Mouse (Mus musculus): Measurements from ENCODE around the gene Il17re. TPM values are rescaled to one million over a fixed set of nuclear protein-coding genes. Genes with fewer than 3 reads are reported as not detected.

The Il17re gene
- total and polyA plus RNA-seq, 3 experiments: 0.55 to 1.9 (median 1.1) TPM

GRCm38 (mm10) chr6:113464040-113464439, 5.8 kb downstream of the Il17re start:
- WGBS: 49% methylated on average over 7 of the region's 7 CpGs
- Histone ChIP-seq H3K4me1 (ENCODE audit: control insufficient read depth, insufficient read depth, low read length) (no peaks in the 10 kb centered on the region), H3K27ac (no peak overlapping the region), H3K36me3 (ENCODE audit: control insufficient read depth, insufficient read depth, low read length) (no peaks in the 10 kb centered on the region), H3K79me2 (replicated peaks; ENCODE audit: control insufficient read depth, insufficient read depth, low read length) (no peaks in the 10 kb centered on the region), H3K27me3 (ENCODE audit: control insufficient read depth, insufficient read depth, low read length) (no peaks in the 10 kb centered on the region), H3K9ac (ENCODE audit: low read depth, low read length) (no peak overlapping the region), H3K4me3 (no peak overlapping the region)
- no peak for TF ChIP-seq CTCF (IDR thresholded peaks at IDR 0.05)
- no peak for TF ChIP-seq EP300 (IDR thresholded peaks at IDR 0.05; ENCODE audit: insufficient read depth, low read depth, low read length)
- no peak for TF ChIP-seq POLR2A (IDR thresholded peaks at IDR 0.05; ENCODE audit: insufficient read depth, low read depth, low read length)
- DNase-seq: no peak
- intact Hi-C loops (cut with DNase I): no loop called here

GRCm38 (mm10) chr6:113465602-113466001, 7.3 kb downstream of the Il17re start:
- no peak overlapping the region for H3K27ac ChIP-seq
- intact Hi-C loops (cut with DNase I): loop anchor here (5.0 kb wide), 1 partner anchor 133 kb away; no protein-coding TSS in a partner anchor
- DNase-seq: no peak
- 43% methylated on average over 5 of the region's 5 CpGs for WGBS
- H3K4me1 ChIP-seq (ENCODE audit: control insufficient read depth, insufficient read depth, low read length): peaks cover 3% of the 10 kb centered on the region; the same call in 1 of the 2 replicates
- TF ChIP-seq POLR2A (IDR thresholded peaks at IDR 0.05; ENCODE audit: insufficient read depth, low read depth, low read length): no peak
- TF ChIP-seq CTCF (IDR thresholded peaks at IDR 0.05): peak; percentile 7; the same call in 1 of the 2 replicates
- H3K9ac ChIP-seq (ENCODE audit: low read depth, low read length): no peak overlapping the region
- H3K27me3 ChIP-seq (ENCODE audit: control insufficient read depth, insufficient read depth, low read length): no peaks in the 10 kb centered on the region
- no peak overlapping the region for H3K4me3 ChIP-seq
- no peaks in the 10 kb centered on the region for H3K79me2 ChIP-seq (replicated peaks; ENCODE audit: control insufficient read depth, insufficient read depth, low read length)
- no peaks in the 10 kb centered on the region for H3K36me3 ChIP-seq (ENCODE audit: control insufficient read depth, insufficient read depth, low read length)

DNA sequence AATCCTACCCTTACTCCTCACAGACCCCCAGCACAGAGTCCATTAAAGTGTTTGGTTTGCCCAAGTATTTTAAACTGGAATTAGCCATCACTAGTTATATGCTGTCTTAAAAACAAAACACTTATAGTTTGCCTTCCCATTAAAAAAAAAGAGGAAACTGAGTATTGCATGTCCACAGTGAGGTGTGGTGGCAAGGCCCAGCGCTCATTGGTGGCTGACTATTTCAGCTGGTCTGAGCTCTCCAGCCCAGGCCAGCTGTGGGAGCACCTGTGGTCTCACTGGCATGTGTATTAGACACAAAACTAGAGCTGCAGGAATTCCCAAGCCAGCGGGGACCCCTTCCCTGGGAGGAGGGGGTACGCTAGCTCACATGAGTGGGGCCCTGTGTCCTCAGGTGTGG, 10.2 kb downstream of the Il17re start:
- 82% methylated on average over 3 of the region's 3 CpGs for WGBS
- no peak for DNase-seq
- H3K9ac ChIP-seq (ENCODE audit: low read depth, low read length): no peak overlapping the region
- H3K4me3 ChIP-seq: no peak overlapping the region
- no peak for TF ChIP-seq CTCF (IDR thresholded peaks at IDR 0.05)
- no peak for TF ChIP-seq EP300 (IDR thresholded peaks at IDR 0.05; ENCODE audit: insufficient read depth, low read depth, low read length)
- TF ChIP-seq POLR2A (IDR thresholded peaks at IDR 0.05; ENCODE audit: insufficient read depth, low read depth, low read length): no peak
- H3K4me1 ChIP-seq (ENCODE audit: control insufficient read depth, insufficient read depth, low read length): peaks cover 9% of the 10 kb centered on the region
- no peaks in the 10 kb centered on the region for H3K36me3 ChIP-seq (ENCODE audit: control insufficient read depth, insufficient read depth, low read length)
- intact Hi-C loops (cut with DNase I): loop anchor here (2.0 to 5.0 kb wide), 3 partner anchors 136 to 430 kb away; no protein-coding TSS in a partner anchor
- no peaks in the 10 kb centered on the region for H3K79me2 ChIP-seq (replicated peaks; ENCODE audit: control insufficient read depth, insufficient read depth, low read length)
- H3K27me3 ChIP-seq (ENCODE audit: control insufficient read depth, insufficient read depth, low read length): no peaks in the 10 kb centered on the region
- H3K27ac ChIP-seq: no peak overlapping the region

- intact Hi-C loops (cut with DNase I): loop anchor here (2.0 to 5.0 kb wide), 3 partner anchors 137 to 430 kb away; no protein-coding TSS in a partner anchor
- Histone ChIP-seq H3K9ac (ENCODE audit: low read depth, low read length) (peak overlapping the region; percentile 42), H3K79me2 (replicated peaks; ENCODE audit: control insufficient read depth, insufficient read depth, low read length) (no peaks in the 10 kb centered on the region), H3K27ac (no peak overlapping the region), H3K36me3 (ENCODE audit: control insufficient read depth, insufficient read depth, low read length) (no peaks in the 10 kb centered on the region), H3K4me3 (peak overlapping the region; percentile 53), H3K4me1 (ENCODE audit: control insufficient read depth, insufficient read depth, low read length) (peaks cover 9% of the 10 kb centered on the region), H3K27me3 (ENCODE audit: control insufficient read depth, insufficient read depth, low read length) (no peaks in the 10 kb centered on the region)
- 12% methylated on average over 9 of the region's 9 CpGs for WGBS
- TF ChIP-seq EP300 (IDR thresholded peaks at IDR 0.05; ENCODE audit: insufficient read depth, low read depth, low read length): peak; percentile 38; the same call in 1 of the 2 replicates
- TF ChIP-seq POLR2A (IDR thresholded peaks at IDR 0.05; ENCODE audit: insufficient read depth, low read depth, low read length): no peak
- TF ChIP-seq CTCF (IDR thresholded peaks at IDR 0.05): peak; percentile 70
- peak; percentile 70 to 73 for DNase-seq
These were observed 10.7 kb downstream of the Il17re start for GRCm38 (mm10) chr6:113469021-113469420.

GRCm38 (mm10) chr6:113469432-113469831, 11.1 kb downstream of the Il17re start:
- H3K27me3 ChIP-seq (ENCODE audit: control insufficient read depth, insufficient read depth, low read length): no peaks in the 10 kb centered on the region

GRCm38 (mm10) chr6:113471297-113471936, 13.1 kb downstream of the Il17re start, which contains the start of gene Il17rc:
Il17rc (plus strand) TSS chr6:113471427.
- Histone ChIP-seq H3K9ac (ENCODE audit: low read depth, low read length) (peak within 1 kb of the TSS; percentile 66), H3K36me3 (ENCODE audit: control insufficient read depth, insufficient read depth, low read length) (no peaks in the 10 kb centered on the region), H3K4me1 (ENCODE audit: control insufficient read depth, insufficient read depth, low read length) (peaks cover 9% of the 10 kb centered on the region), H3K27ac (peak within 1 kb of the TSS; percentile 84), H3K27me3 (ENCODE audit: control insufficient read depth, insufficient read depth, low read length) (no peaks in the 10 kb centered on the region), H3K79me2 (replicated peaks; ENCODE audit: control insufficient read depth, insufficient read depth, low read length) (no peaks in the 10 kb centered on the region), H3K4me3 (peak within 1 kb of the TSS; percentile 52)
- no peak for TF ChIP-seq CTCF (IDR thresholded peaks at IDR 0.05)
- TF ChIP-seq EP300 (IDR thresholded peaks at IDR 0.05; ENCODE audit: insufficient read depth, low read depth, low read length): no peak
- peak; percentile 84 for TF ChIP-seq POLR2A (IDR thresholded peaks at IDR 0.05; ENCODE audit: insufficient read depth, low read depth, low read length)
- WGBS: 11% methylated on average over 12 of the region's 12 CpGs
- DNase-seq: peak; percentile 75 to 81
- intact Hi-C loops (cut with DNase I): no loop called here

More at GRCm38 (mm10) chr6:113469432-113469831, 11.1 kb downstream of the Il17re start:
- peak overlapping the region; percentile 66 for H3K9ac ChIP-seq (ENCODE audit: low read depth, low read length)
- no peaks in the 10 kb centered on the region for H3K36me3 ChIP-seq (ENCODE audit: control insufficient read depth, insufficient read depth, low read length)
- peak; percentile 65 for TF ChIP-seq CTCF (IDR thresholded peaks at IDR 0.05)
- TF ChIP-seq EP300 (IDR thresholded peaks at IDR 0.05; ENCODE audit: insufficient read depth, low read depth, low read length): no peak
- peak overlapping the region; percentile 53 for H3K4me3 ChIP-seq
- peaks cover 9% of the 10 kb centered on the region for H3K4me1 ChIP-seq (ENCODE audit: control insufficient read depth, insufficient read depth, low read length)
- no peak overlapping the region for H3K27ac ChIP-seq
- H3K79me2 ChIP-seq (replicated peaks; ENCODE audit: control insufficient read depth, insufficient read depth, low read length): no peaks in the 10 kb centered on the region
- intact Hi-C loops (cut with DNase I): loop anchor here (2.0 to 5.0 kb wide), 3 partner anchors 137 to 431 kb away; no protein-coding TSS in a partner anchor
- WGBS: 1% methylated on average over 31 of the region's 31 CpGs
- peak; percentile 79 to 86 for DNase-seq

Data from heart, adult 2 months (tissue).